Mouse (Mus musculus) urinary bladder, postnatal 0 days (tissue): ENCODE results near the gene Dhx16. TPM values are rescaled to one million over a fixed set of nuclear protein-coding genes. Genes with fewer than 3 reads are reported as not detected.
A peak's percentile ranks its signal among the peaks of the same experiment; 100 is the strongest.

Source experiments
- microRNA counts: library from miRNA; unstranded; fragments of <30 nt; microRNA quantifications from one replicate; lab custom pipeline; 2016
- microRNA-seq: library from miRNA; unstranded; fragments of <30 nt; microRNA quantifications from one replicate; pipeline ENCODE4, GENCODE M21; 2016
- polyA plus RNA-seq: library from polyadenylated mRNA; unstranded; fragments of >200 nt; fragmentation: Nextera tagmentation; extraction: Ambion mirVana; gene quantifications from 2 replicates; pipeline ENCODE4 v1.2.1, GENCODE M21; 2015

Gene Dhx16
- 15.8 and 18.3 TPM in 2 replicates for polyA plus RNA-seq

GRCm38 (mm10) chr17:35879245-35880057 lies at the start of gene Dhx16:
Gene Dhx16 (plus strand): TSS chr17:35879819.

GRCm38 (mm10) chr17:35838122-35838544 lies 41.5 kb upstream of the Dhx16 start, which contains the start of gene Tubb5:
Gene Tubb5 (minus strand): TSS chr17:35838306.

GRCm38 (mm10) chr17:35841076-35841950 lies 38.3 kb upstream of the Dhx16 start, which contains the start of gene Mdc1:
Gene Mdc1 (plus strand): TSS chr17:35841515.

GRCm38 (mm10) chr17:35861198-35861857 lies 18.3 kb upstream of the Dhx16 start, which contains the start of gene Nrm:
Gene Nrm (plus strand): TSS chr17:35861318.

GRCm38 (mm10) chr17:35865481-35866280 lies 13.9 kb upstream of the Dhx16 start, which contains the start of gene Ppp1r18:
Gene Ppp1r18 (plus strand): TSS chr17:35865593.

GRCm38 (mm10) chr17:35896781-35897643 lies 17.4 kb downstream of the Dhx16 start, which contains the start of gene 2310061I04Rik:
Gene 2310061I04Rik (minus strand): TSS chr17:35897431.

GRCm38 (mm10) chr17:35909919-35910369 lies 30.3 kb downstream of the Dhx16 start, which contains the start of gene Atat1:
Gene Atat1 (minus strand): TSS chr17:35910075.

GRCm38 (mm10) chr17:35916297-35917142 lies 36.9 kb downstream of the Dhx16 start, which contains the start of the genes Mrps18b and Ppp1r10:
Gene Mrps18b (minus strand): TSS chr17:35916389.
Gene Ppp1r10 (plus strand): TSS chr17:35916434.

MicroRNA genes within 50 kb of the gene (microRNA counts, 519-probe panel; counts per million panel counts)
- microRNA mmu-miR-1894-3p (lab: Ali Mortazavi, UCI), result not detected
- not detected for microRNA mmu-miR-1894-5p (lab: Ali Mortazavi, UCI)

Small RNA genes within 50 kb of the gene (microRNA-seq; reads per million reads assigned to microRNA genes)
- 4.0 reads per million, percentile 6 among the genes with 10 or more reads in this experiment for gene Gm28033
- not detected for gene Mir1894

Other genes with a start within 250 kb of the Dhx16 start
- gene Mucl3, start 236.1 kb upstream of the Dhx16 start, polyA plus RNA-seq, result 0.17 and 0.31 TPM in 2 replicates
- gene Vars2, start 212.2 kb upstream of the Dhx16 start, polyA plus RNA-seq, result 9.0 and 10.0 TPM in 2 replicates
- 19.8 and 20.5 TPM in 2 replicates for gene Gtf2h4, start 206.1 kb upstream of the Dhx16 start, polyA plus RNA-seq
- gene Ddr1, start 175.2 kb upstream of the Dhx16 start, polyA plus RNA-seq, result 37.2 and 44.1 TPM in 2 replicates
- 165 and 168 TPM in 2 replicates for gene Ier3, start 58.1 kb upstream of the Dhx16 start, polyA plus RNA-seq
- 123 and 125 TPM in 2 replicates for gene Flot1, start 56.6 kb upstream of the Dhx16 start, polyA plus RNA-seq
- gene Tubb5, start 41.5 kb upstream of the Dhx16 start, polyA plus RNA-seq, result 388 and 491 TPM in 2 replicates
- gene Mdc1, start 38.3 kb upstream of the Dhx16 start, polyA plus RNA-seq, result 2.9 and 3.6 TPM in 2 replicates
- gene Nrm, start 18.5 kb upstream of the Dhx16 start, polyA plus RNA-seq, result 29.7 and 38.5 TPM in 2 replicates
- gene Ppp1r18, start 14.2 kb upstream of the Dhx16 start, polyA plus RNA-seq, result 80.2 and 88.5 TPM in 2 replicates
- gene 2310061I04Rik, start 17.6 kb downstream of the Dhx16 start, polyA plus RNA-seq, result 12.6 and 13.9 TPM in 2 replicates
- 19.0 and 19.2 TPM in 2 replicates for gene Atat1, start 30.3 kb downstream of the Dhx16 start, polyA plus RNA-seq
- gene Mrps18b, start 36.6 kb downstream of the Dhx16 start, polyA plus RNA-seq, result 78.1 and 88.8 TPM in 2 replicates
- 13.6 and 15.3 TPM in 2 replicates for gene Ppp1r10, start 36.6 kb downstream of the Dhx16 start, polyA plus RNA-seq
- 44.1 and 56.8 TPM in 2 replicates for gene Abcf1, start 89.9 kb downstream of the Dhx16 start, polyA plus RNA-seq
- 32.5 and 34.2 TPM in 2 replicates for gene Gnl1, start 100.0 kb downstream of the Dhx16 start, polyA plus RNA-seq
- 11.1 and 12.2 TPM in 2 replicates for gene Prr3, start 100.4 kb downstream of the Dhx16 start, polyA plus RNA-seq
- gene H2-T24, start 140.7 kb downstream of the Dhx16 start, polyA plus RNA-seq, result 2.4 and 2.6 TPM in 2 replicates
- 31.2 and 41.0 TPM in 2 replicates for gene H2-T23, start 153.0 kb downstream of the Dhx16 start, polyA plus RNA-seq
- gene H2-T22, start 162.9 kb downstream of the Dhx16 start, polyA plus RNA-seq, result 32.7 and 34.7 TPM in 2 replicates
- gene Gm6034, start 163.1 kb downstream of the Dhx16 start, polyA plus RNA-seq, result 0.10 TPM in 1 of 2 replicates, not detected in the other
- gene Gm11127, start 178.6 kb downstream of the Dhx16 start, polyA plus RNA-seq, result not detected in 2 replicates
- gene Gm19684, start 241.9 kb downstream of the Dhx16 start, polyA plus RNA-seq, result not detected in 2 replicates
- gene Gm7030, start 249.6 kb downstream of the Dhx16 start, polyA plus RNA-seq, result not detected in 2 replicates